Mouse (Mus musculus): ENCODE measurements at regions not wholly inside any gene's neighbourhood (a gene's known extent, or its start where the extent isn't known, plus 50 kb on each side); places are given as distances from the start of the nearest gene placed in this dataset.

DNA sequence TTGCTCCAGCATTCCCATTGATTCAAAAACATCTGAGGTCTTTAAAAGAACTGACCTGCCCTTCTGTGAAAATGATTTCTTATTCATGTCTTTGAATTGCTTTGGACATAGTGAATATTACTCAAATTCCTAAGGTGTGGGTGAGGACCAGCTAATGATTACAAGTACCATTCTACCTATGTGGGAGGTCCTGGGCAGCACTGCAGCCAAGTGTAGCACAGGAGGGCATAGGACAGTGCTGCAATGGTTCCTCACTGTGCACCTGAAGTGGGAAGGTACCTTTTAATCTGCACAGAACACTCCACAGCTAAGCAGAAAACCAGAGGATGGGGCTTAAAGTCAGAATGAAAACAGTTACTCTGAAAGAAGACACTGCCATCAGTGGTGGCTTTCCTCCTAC is 474.8 kb upstream of the Camk1g start:
- ATAC-seq (ENCODE audit: insufficient number of reproducible peaks, low FRiP score) = no peak
- H3K9me3 ChIP-seq (replicated peaks) = no peaks in the 10 kb centered on the region
- no peak overlapping the region for H3K4me2 ChIP-seq
- H3K27me3 ChIP-seq (replicated peaks) = no peaks in the 10 kb centered on the region
- H3K36me3 ChIP-seq = no peaks in the 10 kb centered on the region
- H3K4me3 ChIP-seq = no peak overlapping the region
- no peak overlapping the region for H3K9ac ChIP-seq
- no peaks in the 10 kb centered on the region for H3K4me1 ChIP-seq (replicated peaks)
- H3K27ac ChIP-seq (ENCODE audit: poor library complexity, severe bottlenecking) = no peak overlapping the region

DNA sequence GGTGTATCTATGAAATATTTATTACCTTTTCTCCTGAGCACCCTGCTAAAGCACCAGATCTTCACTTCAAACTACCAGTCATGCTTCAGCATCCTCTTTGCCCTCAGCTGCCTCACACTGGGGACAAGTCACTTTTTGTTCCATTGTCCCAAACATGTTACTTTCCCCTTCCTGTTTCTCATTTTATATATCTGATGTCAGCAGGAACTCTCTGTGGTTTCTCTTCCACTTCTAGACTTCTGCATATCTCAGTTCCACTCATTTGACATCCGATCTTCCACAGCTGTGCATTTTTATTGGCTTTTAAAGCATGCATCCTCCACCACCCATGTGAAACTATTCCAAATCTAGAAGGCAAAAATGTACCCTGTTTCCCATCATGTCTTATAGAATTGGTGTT is 474.4 kb upstream of the Camk1g start:
- Histone ChIP-seq H3K4me1 (replicated peaks) (no peaks in the 10 kb centered on the region), H3K27ac (ENCODE audit: poor library complexity, severe bottlenecking) (no peak overlapping the region), H3K27me3 (replicated peaks) (no peaks in the 10 kb centered on the region), H3K9ac (no peak overlapping the region), H3K36me3 (no peaks in the 10 kb centered on the region), H3K4me3 (no peak overlapping the region), H3K4me2 (no peak overlapping the region), H3K9me3 (replicated peaks) (no peaks in the 10 kb centered on the region)
- ATAC-seq (ENCODE audit: insufficient number of reproducible peaks, low FRiP score) = no peak
- 48% methylated on average over 1 of the region's 1 CpGs for WGBS

GRCm38 (mm10) chr1:193800998-193801397 is 430.9 kb upstream of the Camk1g start:
- H3K4me2 ChIP-seq = no peak overlapping the region
- no peaks in the 10 kb centered on the region for H3K9me3 ChIP-seq (replicated peaks)
- no peak for ATAC-seq (ENCODE audit: insufficient number of reproducible peaks, low FRiP score)
- H3K4me1 ChIP-seq (replicated peaks) = no peaks in the 10 kb centered on the region
- H3K27me3 ChIP-seq (replicated peaks) = no peaks in the 10 kb centered on the region
- H3K27ac ChIP-seq (ENCODE audit: poor library complexity, severe bottlenecking) = no peak overlapping the region
- H3K9ac ChIP-seq = no peak overlapping the region
- H3K4me3 ChIP-seq = no peak overlapping the region
- WGBS = 47% methylated on average over 3 of the region's 3 CpGs
- no peaks in the 10 kb centered on the region for H3K36me3 ChIP-seq

- no peak overlapping the region for H3K9ac ChIP-seq
- no peaks in the 10 kb centered on the region for H3K36me3 ChIP-seq
- no peaks in the 10 kb centered on the region for H3K27me3 ChIP-seq (replicated peaks)
- no peak overlapping the region for H3K27ac ChIP-seq (ENCODE audit: poor library complexity, severe bottlenecking)
- no peaks in the 10 kb centered on the region for H3K9me3 ChIP-seq (replicated peaks)
- WGBS = 79% methylated on average over 2 of the region's 2 CpGs
- no peak overlapping the region for H3K4me2 ChIP-seq
- no peak overlapping the region for H3K4me3 ChIP-seq
- no peaks in the 10 kb centered on the region for H3K4me1 ChIP-seq (replicated peaks)
- ATAC-seq (ENCODE audit: insufficient number of reproducible peaks, low FRiP score) = no peak
Observed at GRCm38 (mm10) chr1:193790579-193790978, 420.5 kb upstream of the Camk1g start.

GRCm38 (mm10) chr1:193788496-193788895 is 418.4 kb upstream of the Camk1g start:
- Histone ChIP-seq H3K4me1 (replicated peaks) (no peaks in the 10 kb centered on the region), H3K27ac (ENCODE audit: poor library complexity, severe bottlenecking) (no peak overlapping the region), H3K9ac (no peak overlapping the region), H3K36me3 (no peaks in the 10 kb centered on the region), H3K9me3 (replicated peaks) (no peaks in the 10 kb centered on the region), H3K4me3 (no peak overlapping the region), H3K27me3 (replicated peaks) (no peaks in the 10 kb centered on the region), H3K4me2 (no peak overlapping the region)
- ATAC-seq (ENCODE audit: insufficient number of reproducible peaks, low FRiP score) = no peak
- WGBS = 76% methylated on average over 2 of the region's 2 CpGs

GRCm38 (mm10) chr1:193787417-193787816 is 417.3 kb upstream of the Camk1g start:
- H3K4me2 ChIP-seq = no peak overlapping the region
- no peaks in the 10 kb centered on the region for H3K27me3 ChIP-seq (replicated peaks)
- H3K9me3 ChIP-seq (replicated peaks) = no peaks in the 10 kb centered on the region
- 67% methylated on average over 1 of the region's 1 CpGs for WGBS
- no peaks in the 10 kb centered on the region for H3K36me3 ChIP-seq
- no peak overlapping the region for H3K27ac ChIP-seq (ENCODE audit: poor library complexity, severe bottlenecking)
- no peak overlapping the region for H3K9ac ChIP-seq
- no peak for ATAC-seq (ENCODE audit: insufficient number of reproducible peaks, low FRiP score)
- H3K4me1 ChIP-seq (replicated peaks) = no peaks in the 10 kb centered on the region
- no peak overlapping the region for H3K4me3 ChIP-seq

GRCm38 (mm10) chr1:193784966-193785365 is 414.9 kb upstream of the Camk1g start:
- no peak for ATAC-seq (ENCODE audit: insufficient number of reproducible peaks, low FRiP score)
- 73% methylated on average over 1 of the region's 1 CpGs for WGBS
- no peaks in the 10 kb centered on the region for H3K27me3 ChIP-seq (replicated peaks)
- no peaks in the 10 kb centered on the region for H3K36me3 ChIP-seq
- no peak overlapping the region for H3K9ac ChIP-seq
- H3K4me1 ChIP-seq (replicated peaks) = no peaks in the 10 kb centered on the region
- no peaks in the 10 kb centered on the region for H3K9me3 ChIP-seq (replicated peaks)
- H3K4me3 ChIP-seq = no peak overlapping the region
- H3K27ac ChIP-seq (ENCODE audit: poor library complexity, severe bottlenecking) = no peak overlapping the region
- H3K4me2 ChIP-seq = no peak overlapping the region

DNA sequence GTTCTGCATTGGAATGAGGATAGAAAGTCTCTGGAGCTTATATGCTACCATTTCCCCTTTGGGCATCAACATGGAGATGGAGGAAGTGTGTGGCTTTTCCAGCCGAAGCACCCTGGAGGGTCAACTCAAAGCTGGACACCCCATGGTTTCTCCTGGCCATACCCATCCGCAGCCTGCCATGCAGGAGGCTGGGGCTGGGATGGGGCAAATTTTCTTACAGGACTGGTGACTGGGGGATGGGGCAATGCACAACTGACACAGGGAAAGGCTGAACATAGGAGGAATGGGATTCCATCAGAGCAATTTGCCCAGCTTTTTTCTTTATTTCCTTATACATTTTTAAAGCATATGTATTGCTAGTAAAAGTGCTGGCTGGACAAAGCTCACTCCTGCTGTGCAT is 414.4 kb upstream of the Camk1g start:
- H3K27ac ChIP-seq (ENCODE audit: poor library complexity, severe bottlenecking) = no peak overlapping the region
- H3K4me3 ChIP-seq = no peak overlapping the region
- H3K27me3 ChIP-seq (replicated peaks) = no peaks in the 10 kb centered on the region
- WGBS = 74% methylated on average over 2 of the region's 2 CpGs
- no peaks in the 10 kb centered on the region for H3K4me1 ChIP-seq (replicated peaks)
- H3K9me3 ChIP-seq (replicated peaks) = no peaks in the 10 kb centered on the region
- no peak for ATAC-seq (ENCODE audit: insufficient number of reproducible peaks, low FRiP score)
- H3K9ac ChIP-seq = no peak overlapping the region
- no peak overlapping the region for H3K4me2 ChIP-seq
- no peaks in the 10 kb centered on the region for H3K36me3 ChIP-seq

- Histone ChIP-seq H3K27ac (ENCODE audit: poor library complexity, severe bottlenecking) (no peak overlapping the region), H3K9me3 (replicated peaks) (no peaks in the 10 kb centered on the region), H3K4me1 (replicated peaks) (no peaks in the 10 kb centered on the region), H3K4me2 (no peak overlapping the region), H3K4me3 (no peak overlapping the region), H3K36me3 (no peaks in the 10 kb centered on the region), H3K27me3 (replicated peaks) (no peaks in the 10 kb centered on the region), H3K9ac (no peak overlapping the region)
- 26% methylated on average over 1 of the region's 1 CpGs for WGBS
- ATAC-seq (ENCODE audit: insufficient number of reproducible peaks, low FRiP score) = no peak
Observed at GRCm38 (mm10) chr1:193778181-193778580, 408.1 kb upstream of the Camk1g start.

GRCm38 (mm10) chr1:193769546-193769945 is 399.4 kb upstream of the Camk1g start:
- Histone ChIP-seq H3K4me1 (replicated peaks) (no peaks in the 10 kb centered on the region), H3K4me3 (no peak overlapping the region)
- WGBS = 57% methylated on average over 4 of the region's 4 CpGs

DNA sequence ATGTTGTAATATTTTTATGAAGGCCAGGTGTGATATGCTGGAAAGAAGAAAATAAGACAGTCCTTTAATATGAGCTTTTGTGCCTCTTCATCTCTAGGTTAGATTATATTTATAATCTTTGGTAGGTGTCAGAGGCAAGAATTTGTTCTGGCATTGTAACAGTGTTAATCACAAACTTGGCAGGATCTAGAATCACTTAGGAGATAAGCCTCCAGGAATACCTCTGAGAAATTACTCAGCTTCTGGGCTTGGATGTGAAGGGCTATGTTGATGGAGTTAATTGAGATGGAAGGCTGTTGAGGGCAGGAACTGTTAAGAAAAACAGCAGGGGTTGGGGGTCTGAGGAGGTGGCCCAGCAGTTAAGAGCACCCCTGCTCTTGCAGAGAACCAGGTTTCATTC is 394.0 kb upstream of the Camk1g start:
- Histone ChIP-seq H3K4me1 (replicated peaks) (no peaks in the 10 kb centered on the region), H3K4me2 (no peak overlapping the region), H3K9me3 (replicated peaks) (no peaks in the 10 kb centered on the region), H3K36me3 (no peaks in the 10 kb centered on the region), H3K27ac (ENCODE audit: poor library complexity, severe bottlenecking) (no peak overlapping the region), H3K4me3 (no peak overlapping the region), H3K9ac (no peak overlapping the region), H3K27me3 (replicated peaks) (no peaks in the 10 kb centered on the region)
- no peak for ATAC-seq (ENCODE audit: insufficient number of reproducible peaks, low FRiP score)

More at GRCm38 (mm10) chr1:193769546-193769945, 399.4 kb upstream of the Camk1g start:
- Histone ChIP-seq H3K4me2 (no peak overlapping the region), H3K27ac (ENCODE audit: poor library complexity, severe bottlenecking) (no peak overlapping the region), H3K9ac (no peak overlapping the region), H3K36me3 (no peaks in the 10 kb centered on the region), H3K9me3 (replicated peaks) (no peaks in the 10 kb centered on the region), H3K27me3 (replicated peaks) (no peaks in the 10 kb centered on the region)
- ATAC-seq (ENCODE audit: insufficient number of reproducible peaks, low FRiP score) = no peak

DNA sequence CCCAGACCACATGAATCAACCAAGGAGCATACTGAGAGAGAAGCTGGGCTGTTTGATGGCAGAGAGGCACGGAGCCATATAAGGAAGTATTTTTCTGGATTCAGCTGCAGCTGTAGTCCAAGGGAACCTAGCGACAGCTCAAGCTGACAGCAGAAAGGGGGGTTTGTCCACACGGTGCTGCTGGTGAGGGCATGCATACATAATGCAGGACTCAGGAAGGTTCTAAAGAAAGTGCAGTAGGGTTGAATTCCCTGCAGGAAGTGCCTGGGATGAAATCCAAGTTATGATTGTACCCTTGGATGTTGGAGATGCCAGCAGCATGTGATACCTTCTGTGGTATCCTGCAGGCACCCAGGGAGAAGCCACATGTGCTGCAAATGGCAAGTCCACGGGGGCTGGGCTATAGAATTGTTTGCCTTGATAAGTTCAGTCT is 381.7 kb upstream of the Camk1g start:
- Histone ChIP-seq H3K4me3 (no peak overlapping the region), H3K9me3 (replicated peaks) (no peaks in the 10 kb centered on the region), H3K9ac (no peak overlapping the region), H3K27ac (ENCODE audit: poor library complexity, severe bottlenecking) (no peak overlapping the region), H3K4me2 (no peak overlapping the region), H3K4me1 (replicated peaks) (no peaks in the 10 kb centered on the region), H3K27me3 (replicated peaks) (no peaks in the 10 kb centered on the region), H3K36me3 (no peaks in the 10 kb centered on the region)
- ATAC-seq (ENCODE audit: insufficient number of reproducible peaks, low FRiP score) = no peak
- WGBS = 34% methylated on average over 4 of the region's 4 CpGs
